Mouse (Mus musculus): Measurements from ENCODE around the gene Cldn6.

DNA sequence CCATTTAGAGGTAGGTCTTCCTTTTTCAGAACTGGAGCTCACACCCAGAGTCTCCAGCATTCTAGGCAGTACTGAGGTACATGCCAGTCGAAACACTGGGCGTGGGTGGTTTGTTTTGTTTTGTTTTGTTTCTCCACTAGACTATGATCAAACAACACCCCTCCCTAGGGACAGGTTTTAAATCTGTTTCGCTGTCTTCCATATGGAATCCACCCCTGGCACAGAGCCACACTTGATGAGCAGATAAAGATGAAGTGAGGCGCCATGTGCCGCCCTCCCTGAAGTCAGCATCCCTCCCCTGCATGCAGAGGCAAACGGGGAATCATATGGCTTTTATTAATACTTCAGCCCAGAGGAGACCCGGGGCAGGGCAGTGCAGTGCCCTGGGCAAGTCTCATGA is 25.7 kb downstream of the Cldn6 start:
- TF ChIP-seq CTCF (IDR thresholded peaks at IDR 0.05; ENCODE audit: low read depth, low read length), result no peak
- no peak for TF ChIP-seq POLR2A (IDR thresholded peaks at IDR 0.05; ENCODE audit: extremely low read depth, insufficient read depth, low read length)
